In the genomic region with DNA sequence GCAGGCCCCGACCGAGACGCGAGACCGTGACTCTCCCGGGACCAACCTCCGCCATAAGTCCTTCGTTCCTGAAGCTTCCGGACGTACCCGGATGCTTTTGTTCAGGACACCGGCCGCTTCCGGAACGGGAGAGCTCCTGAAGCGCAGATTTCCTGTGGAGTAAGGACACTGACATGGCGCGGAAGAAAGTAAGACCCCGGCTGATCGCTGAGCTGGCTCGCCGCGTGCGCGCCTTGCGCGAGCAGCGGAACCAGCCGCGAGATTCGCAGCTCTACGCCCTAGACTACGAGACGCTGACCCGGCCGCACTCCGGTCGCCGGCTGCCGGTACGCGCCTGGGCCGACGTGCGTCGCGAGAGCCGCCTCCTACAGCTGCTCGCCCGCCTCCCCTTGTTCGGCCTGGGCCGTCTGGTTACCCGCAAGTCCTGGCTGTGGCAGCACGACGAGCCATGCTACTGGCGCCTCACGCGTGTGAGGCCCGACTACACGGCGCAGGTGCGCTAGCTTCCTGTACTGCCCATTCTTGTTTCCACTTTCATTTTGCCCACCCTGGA, we compare ENCODE assay signal across 8 mouse cellular contexts. TPM values are rescaled to one million over a fixed set of nuclear protein-coding genes. Genes with fewer than 3 reads are reported as not detected.
DNase-seq lines count a peak whose midpoint lies in the region; ATAC-seq and TF ChIP-seq lines count a peak whose summit lies in the region.

A gene (minus strand): TSS at position 93 of the 553 bp plus-strand sequence.
A gene (plus strand): TSS at position 122 of the 553 bp plus-strand sequence.

- DNase-seq in CD4-positive, CD25-positive, alpha-beta regulatory T cell, adult 2 months (ENCODE audit: low read depth, low spot score): peak; percentile 85
- DNase-seq in brain, embryonic 14.5 days (ENCODE audit: low read depth): peak; percentile 96
- peak; percentile 89 for DNase-seq in liver, embryonic 11.5 days (ENCODE audit: low spot score)
- peak; percentile 70 for DNase-seq in splenic B cell, adult 2 months (ENCODE audit: low read depth, low spot score)

- no peaks in the 10 kb centered on the region for H3K9me3 ChIP-seq in erythroblast, embryonic 14.5 days (ENCODE audit: control insufficient read depth, low read length)
- no peaks in the 10 kb centered on the region for H3K9me3 ChIP-seq in heart, embryonic 11.5 days (replicated peaks; ENCODE audit: control insufficient read depth, low read length)
- H3K9me3 ChIP-seq in kidney, embryonic 15.5 days (replicated peaks): no peaks in the 10 kb centered on the region
- no peaks in the 10 kb centered on the region for H3K9me3 ChIP-seq in liver, embryonic 11.5 days (ENCODE audit: control insufficient read depth, low read length)

- ATAC-seq in heart, embryonic 11.5 days (replicated peaks; ENCODE audit: insufficient number of reproducible peaks, low FRiP score, low TSS enrichment): 0 out of 2 replicates have a peak, but pooled peaks have one; percentile 9
- peak; percentile 33; the same call in 1 of the 2 replicates for ATAC-seq in kidney, embryonic 15.5 days (replicated peaks; ENCODE audit: low FRiP score)
- peak; percentile 65 for ATAC-seq in liver, embryonic 11.5 days (replicated peaks; ENCODE audit: low FRiP score)

- H3K4me1 ChIP-seq in erythroblast, embryonic 14.5 days (ENCODE audit: control insufficient read depth): peaks cover 79% of the 10 kb centered on the region
- H3K4me1 ChIP-seq in heart, embryonic 11.5 days (ENCODE audit: control insufficient read depth, insufficient read depth, low read length): peaks cover 35% of the 10 kb centered on the region
- peaks cover 41% of the 10 kb centered on the region for H3K4me1 ChIP-seq in kidney, embryonic 15.5 days
- peaks cover 28% of the 10 kb centered on the region for H3K4me1 ChIP-seq in liver, embryonic 11.5 days (replicated peaks; ENCODE audit: control insufficient read depth, insufficient read depth, low read length)

- peak within 1 kb of the TSS; percentile 84 for H3K9ac ChIP-seq in heart, embryonic 11.5 days (ENCODE audit: low read depth, low read length)
- peak within 1 kb of the TSS; percentile 92 for H3K9ac ChIP-seq in kidney, embryonic 15.5 days
- peak within 1 kb of the TSS; percentile 97 for H3K9ac ChIP-seq in liver, embryonic 11.5 days (ENCODE audit: low read depth, low read length)

- peaks cover 12% of the 10 kb centered on the region for H3K79me2 ChIP-seq in myocyte (ENCODE audit: control insufficient read depth, insufficient read depth)

- H3ac ChIP-seq in myocyte (ENCODE audit: control insufficient read depth, insufficient read length): peak within 1 kb of the TSS; percentile 82

- no peaks in the 10 kb centered on the region for H3K27me3 ChIP-seq in erythroblast, embryonic 14.5 days (ENCODE audit: control insufficient read depth)
- no peaks in the 10 kb centered on the region for H3K27me3 ChIP-seq in heart, embryonic 11.5 days (ENCODE audit: control insufficient read depth, insufficient read depth, low read length)
- H3K27me3 ChIP-seq in kidney, embryonic 15.5 days: no peaks in the 10 kb centered on the region
- no peaks in the 10 kb centered on the region for H3K27me3 ChIP-seq in liver, embryonic 11.5 days (replicated peaks; ENCODE audit: control insufficient read depth, insufficient read depth, low read length)
- no peaks in the 10 kb centered on the region for H3K27me3 ChIP-seq in myocyte (ENCODE audit: control insufficient read depth, insufficient read depth, insufficient read length)
- H3K27me3 ChIP-seq in splenic B cell, adult 2 months (ENCODE audit: control insufficient read depth, insufficient read depth, low read length, poor library complexity, severe bottlenecking): no peaks in the 10 kb centered on the region

- no peak for TF ChIP-seq CTCF in brain, embryonic 14.5 days (IDR thresholded peaks at IDR 0.05; ENCODE audit: borderline replicate concordance, extremely low read depth, insufficient read depth, insufficient read length)

- WGBS in heart, embryonic 11.5 days (ENCODE audit: insufficient replicate concordance): under 1% methylated on average over 53 of the region's 62 CpGs
- WGBS in kidney, embryonic 15.5 days: under 1% methylated on average over 62 of the region's 62 CpGs
- under 1% methylated on average over 62 of the region's 62 CpGs for WGBS in liver, embryonic 11.5 days

- peak within 1 kb of the TSS; percentile 70 for H3K27ac ChIP-seq in heart, embryonic 11.5 days (ENCODE audit: low read depth, low read length)
- H3K27ac ChIP-seq in kidney, embryonic 15.5 days: peak within 1 kb of the TSS; percentile 91
- peak within 1 kb of the TSS; percentile 87 for H3K27ac ChIP-seq in liver, embryonic 11.5 days (ENCODE audit: low read depth, low read length)

- H3K4me2 ChIP-seq in heart, embryonic 11.5 days: peak within 1 kb of the TSS; percentile 84
- peak within 1 kb of the TSS; percentile 97 for H3K4me2 ChIP-seq in kidney, embryonic 15.5 days
- H3K4me2 ChIP-seq in liver, embryonic 11.5 days: peak within 1 kb of the TSS; percentile 99
- peak within 1 kb of the TSS; percentile 99 for H3K4me2 ChIP-seq in myocyte (ENCODE audit: low read depth)

- H3K36me3 ChIP-seq in erythroblast, embryonic 14.5 days (ENCODE audit: control insufficient read depth): peaks cover 81% of the 10 kb centered on the region
- H3K36me3 ChIP-seq in heart, embryonic 11.5 days (ENCODE audit: control insufficient read depth, insufficient read depth, low read length): peaks cover 34% of the 10 kb centered on the region
- H3K36me3 ChIP-seq in kidney, embryonic 15.5 days: peaks cover 67% of the 10 kb centered on the region
- peaks cover 58% of the 10 kb centered on the region for H3K36me3 ChIP-seq in liver, embryonic 11.5 days (ENCODE audit: control insufficient read depth, insufficient read depth, low read length)
- H3K36me3 ChIP-seq in myocyte (ENCODE audit: control insufficient read depth, insufficient read depth): peaks cover 5% of the 10 kb centered on the region
- H3K36me3 ChIP-seq in splenic B cell, adult 2 months (ENCODE audit: control insufficient read depth, insufficient read depth, low read length, poor library complexity, severe bottlenecking): peaks cover 2% of the 10 kb centered on the region

- TF ChIP-seq POLR2A in brain, embryonic 14.5 days (IDR thresholded peaks at IDR 0.05; ENCODE audit: borderline replicate concordance, extremely low read depth, insufficient read depth, insufficient read length, poor library complexity, severe bottlenecking): peak; percentile 26; the same call in 1 of the 2 replicates
- peak; percentile 71 for TF ChIP-seq POLR2A in myocyte (IDR thresholded peaks at IDR 0.05; ENCODE audit: insufficient read length, low read depth)

- H3K4me3 ChIP-seq in erythroblast, embryonic 14.5 days (replicated peaks): peak within 1 kb of the TSS; percentile 64
- peak within 1 kb of the TSS; percentile 69 for H3K4me3 ChIP-seq in heart, embryonic 11.5 days (ENCODE audit: low read depth, low read length)
- H3K4me3 ChIP-seq in kidney, embryonic 15.5 days (replicated peaks): peak within 1 kb of the TSS; percentile 77
- H3K4me3 ChIP-seq in liver, embryonic 11.5 days (ENCODE audit: low read depth, low read length): peak within 1 kb of the TSS; percentile 91
- peak within 1 kb of the TSS; percentile 97 for H3K4me3 ChIP-seq in myocyte

TF ChIP-seq in myocyte, 11 proteins besides CTCF, POLR2A, EP300 and RAD21:
- peak; percentile 86 for TF ChIP-seq POLR2AphosphoS2 (IDR thresholded peaks at IDR 0.05; ENCODE audit: insufficient read length, low read depth)
- peak in 1 of 3 experiments; percentile 51 for TF ChIP-seq MYOD1 (IDR thresholded peaks at IDR 0.05; ENCODE audit: control insufficient read depth in 1 of 3, insufficient read length in 2 of 3, low read depth in 2 of 3)
- no peak for TF ChIP-seq TCF3 (IDR thresholded peaks at IDR 0.05; ENCODE audit: insufficient read length, low read depth)
- TF ChIP-seq USF1 (IDR thresholded peaks at IDR 0.05; ENCODE audit: low read depth): no peak
- TF ChIP-seq MYOG (IDR thresholded peaks at IDR 0.05; ENCODE audit: control insufficient read depth in 1 of 3, insufficient read depth in 1 of 3, insufficient read length in 2 of 3, low read depth in 2 of 3): peak in 1 of 3 experiments; percentile 63

RNA-seq across cellular contexts. Expression of the first gene that starts in this region (rescaled TPM):
- 41.0 and 50.3 TPM in 2 replicates for polyA plus RNA-seq in brain, embryonic 14.5 days (2012; rRNA removed)
- polyA plus RNA-seq in erythroblast, embryonic 14.5 days (2012): 1.7 and 1.8 TPM in 2 replicates
- polyA plus RNA-seq in heart, embryonic 11.5 days (2014; fragmentation: Nextera tagmentation; extraction: Ambion mirVana): 15.3 and 19.3 TPM in 2 replicates
- 31.5 and 33.1 TPM in 2 replicates for polyA plus RNA-seq in kidney, embryonic 15.5 days (2015; fragmentation: Nextera tagmentation; extraction: Ambion mirVana)
- 21.9 and 23.4 TPM in 2 replicates for polyA plus RNA-seq in liver, embryonic 11.5 days (2014; fragmentation: Nextera tagmentation; extraction: Ambion mirVana)
- polyA plus RNA-seq in myocyte (2012; fragmentation: generic; extraction: Trizol): 12.5 TPM

RNA-seq across cellular contexts. Expression of the second gene that starts in this region (rescaled TPM):
- polyA plus RNA-seq in brain, embryonic 14.5 days (2012; rRNA removed): 94.6 and 120 TPM in 2 replicates
- polyA plus RNA-seq in erythroblast, embryonic 14.5 days (2012): 6.4 and 7.5 TPM in 2 replicates
- 85.6 and 92.1 TPM in 2 replicates for polyA plus RNA-seq in heart, embryonic 11.5 days (2014; fragmentation: Nextera tagmentation; extraction: Ambion mirVana)
- 94.0 and 105 TPM in 2 replicates for polyA plus RNA-seq in kidney, embryonic 15.5 days (2015; fragmentation: Nextera tagmentation; extraction: Ambion mirVana)
- 123 and 129 TPM in 2 replicates for polyA plus RNA-seq in liver, embryonic 11.5 days (2014; fragmentation: Nextera tagmentation; extraction: Ambion mirVana)
- polyA plus RNA-seq in myocyte (2012; fragmentation: generic; extraction: Trizol): 142 TPM

Comparison
In these comparisons a context has a peak if more than half of its experiments do, and no peak if none do; other contexts are left out.
1. Peak in every context shown above with its lines: DNase-seq, ATAC-seq, H3K4me3 ChIP-seq and H3K27ac ChIP-seq.
2. RNA of the second gene that starts in this region (polyA plus RNA-seq): 142 TPM in myocyte (single experiment), 123 to 129 TPM in liver, embryonic 11.5 days, 94.0 to 105 TPM in kidney, embryonic 15.5 days, 94.6 to 120 TPM in brain, embryonic 14.5 days and 85.6 to 92.1 TPM in heart, embryonic 11.5 days; 6.4 to 7.5 TPM in erythroblast, embryonic 14.5 days; every median in the first group is over 10 times any median in the second.
3. ATAC-seq: peak in every context shown above with its lines; median percentile 65 in liver, embryonic 11.5 days; 33 in kidney, embryonic 15.5 days; 9 in heart, embryonic 11.5 days.